Mouse (Mus musculus) CH12.LX (cell line): ENCODE results near the gene S100a14. TPM values are rescaled to one million over a fixed set of nuclear protein-coding genes. Genes with fewer than 3 reads are reported as not detected.
A peak's percentile ranks its signal among the peaks of the same experiment; 100 is the strongest.

Experiments
- DNase-seq: peaks from one replicate; pipeline ENCODE4 v3.0.0-alpha.2; 2013; ENCODE audit errors: extremely low read depth
- H3K27ac ChIP-seq: 2 replicates; pipeline ENCODE4 v1.5.1; 2012; ENCODE audit warnings: low read depth, mild to moderate bottlenecking, control low read depth, moderate library complexity; ENCODE audit not compliant: insufficient read depth
- H3K27me3 ChIP-seq: replicated peaks from 2 replicates; pipeline ENCODE3; 2012; ENCODE audit warnings: inconsistent platforms
- H3K36me3 ChIP-seq, 2 experiments: replicated peaks in 1 of 2; 2 replicates each; pipeline versions ENCODE3 to v1.6.1; 2012; ENCODE audit warnings: inconsistent platforms in 1 of 2, low read length in 1 of 2, mild to moderate bottlenecking in 1 of 2, mixed read lengths in 1 of 2, moderate library complexity in 1 of 2; ENCODE audit not compliant: control insufficient read depth in 1 of 2, insufficient read depth in 1 of 2
- H3K4me1 ChIP-seq, 2 experiments: 2 replicates each; pipeline ENCODE4 v1.6.1; 2012; ENCODE audit warnings: inconsistent platforms in 1 of 2, moderate library complexity in 1 of 2; ENCODE audit not compliant: insufficient read depth in 2 of 2, control insufficient read depth in 1 of 2
- H3K4me2 ChIP-seq: 2 replicates; pipeline ENCODE4 v1.6.1; 2012; ENCODE audit warnings: low read depth, mild to moderate bottlenecking, control low read depth; ENCODE audit not compliant: poor library complexity, insufficient read depth, severe bottlenecking
- H3K4me3 ChIP-seq, 3 experiments: fragments of 150-350 bp in 1 of 3; sonication (generic) in 1 of 3; replicated peaks in 1 of 3; 2 replicates each; pipeline versions ENCODE3 to v1.5.1; 2011 to 2012; ENCODE audit warnings: low read depth in 2 of 3, low read length in 2 of 3, mild to moderate bottlenecking in 2 of 3, moderate library complexity in 2 of 3, control low read depth in 1 of 3, improper control_type of control experiment in 1 of 3, inconsistent platforms in 1 of 3, mixed read lengths in 1 of 3; ENCODE audit not compliant: poor library complexity in 1 of 3
- H3K79me2 ChIP-seq: replicated peaks from 2 replicates; pipeline ENCODE4 v1.6.1; 2012; ENCODE audit warnings: mild to moderate bottlenecking, moderate library complexity; ENCODE audit not compliant: control insufficient read depth, poor library complexity, insufficient read depth, severe bottlenecking; ENCODE audit errors: extremely low read depth
- H3K9ac ChIP-seq: 2 replicates; pipeline ENCODE4 v1.6.1; 2012; ENCODE audit warnings: low read depth, mild to moderate bottlenecking, control low read depth, moderate library complexity; ENCODE audit not compliant: insufficient read depth
- H3K9me3 ChIP-seq: replicated peaks from 2 replicates; pipeline ENCODE3; 2012; ENCODE audit warnings: low read length, inconsistent platforms, mixed read lengths
- ELF1 ChIP-seq: IDR thresholded peaks from 2 replicates; pipeline ENCODE4 v1.6.1; 2014; ENCODE audit warnings: low read depth, mild to moderate bottlenecking, inconsistent platforms, low read length, improper control_type of control experiment
- ETS1 ChIP-seq: conservative IDR thresholded peaks from 2 replicates; pipeline ENCODE4 v1.6.1; 2012; ENCODE audit warnings: low read depth, mild to moderate bottlenecking, inconsistent platforms, low read length, improper control_type of control experiment, moderate library complexity
- HCFC1 ChIP-seq: IDR thresholded peaks from 2 replicates; pipeline ENCODE4 v1.6.1; 2012; ENCODE audit warnings: low read depth, mild to moderate bottlenecking, inconsistent platforms, low read length, improper control_type of control experiment
- JUN ChIP-seq: IDR thresholded peaks from 2 replicates; pipeline ENCODE4 v1.6.1; 2011; ENCODE audit warnings: low read depth, mild to moderate bottlenecking, low read length, improper control_type of control experiment, moderate library complexity; ENCODE audit not compliant: insufficient read depth
- KAT2A ChIP-seq: IDR thresholded peaks from 2 replicates; pipeline ENCODE4 v1.6.1; 2012; ENCODE audit warnings: low read length, improper control_type of control experiment, inconsistent platforms; ENCODE audit not compliant: insufficient replicate concordance
- MAFK ChIP-seq: IDR thresholded peaks from 2 replicates; pipeline ENCODE4 v1.6.1; 2011; ENCODE audit warnings: low read length, improper control_type of control experiment; ENCODE audit not compliant: insufficient replicate concordance
- MAX ChIP-seq: IDR thresholded peaks from 2 replicates; pipeline ENCODE4 v1.6.1; 2011; ENCODE audit warnings: low read length, improper control_type of control experiment
- MAZ ChIP-seq: IDR thresholded peaks from 2 replicates; pipeline ENCODE4 v1.6.1; 2012; ENCODE audit warnings: low read depth, mild to moderate bottlenecking, inconsistent platforms, low read length, improper control_type of control experiment, moderate library complexity
- MEF2A ChIP-seq: IDR thresholded peaks from 2 replicates; pipeline ENCODE4 v1.6.1; 2014; ENCODE audit warnings: low read depth, mild to moderate bottlenecking, inconsistent platforms, low read length, improper control_type of control experiment, borderline replicate concordance
- MYC ChIP-seq: IDR thresholded peaks from 2 replicates; pipeline ENCODE4 v1.6.1; 2011; ENCODE audit warnings: low read depth, mild to moderate bottlenecking, improper control_type of control experiment, low read length
- NELFE ChIP-seq: IDR thresholded peaks from 2 replicates; pipeline ENCODE4 v1.6.1; 2011; ENCODE audit warnings: low read depth, low read length, improper control_type of control experiment
- PAX5 ChIP-seq: IDR thresholded peaks from 2 replicates; pipeline ENCODE4 v1.6.1; 2012; ENCODE audit warnings: low read length, inconsistent platforms, mixed read lengths
- POLR2A ChIP-seq: IDR thresholded peaks from 2 replicates; pipeline ENCODE4 v1.6.1; 2011; ENCODE audit warnings: low read depth, mild to moderate bottlenecking, improper control_type of control experiment, low read length
- RCOR1 ChIP-seq: conservative IDR thresholded peaks from 2 replicates; pipeline ENCODE4 v1.6.1; 2012; ENCODE audit warnings: low read depth, mild to moderate bottlenecking, inconsistent platforms, low read length, improper control_type of control experiment
- UBTF ChIP-seq: IDR thresholded peaks from 2 replicates; pipeline ENCODE4 v1.6.1; 2012; ENCODE audit warnings: low read depth, mild to moderate bottlenecking, inconsistent platforms, low read length, improper control_type of control experiment, moderate library complexity
- USF2 ChIP-seq: conservative IDR thresholded peaks from 2 replicates; pipeline ENCODE4 v1.6.1; 2011; ENCODE audit warnings: low read depth, low read length, improper control_type of control experiment
- ZC3H11A ChIP-seq: IDR thresholded peaks from 2 replicates; pipeline ENCODE4 v1.6.1; 2012; ENCODE audit warnings: low read depth, mild to moderate bottlenecking, inconsistent platforms, low read length, improper control_type of control experiment
- ZKSCAN1 ChIP-seq: IDR thresholded peaks from 2 replicates; pipeline ENCODE4 v1.6.1; 2012; ENCODE audit warnings: low read depth, inconsistent platforms, low read length, improper control_type of control experiment, borderline replicate concordance
- ZMIZ1 ChIP-seq: IDR thresholded peaks from 2 replicates; pipeline ENCODE4 v1.6.1; 2012; ENCODE audit warnings: low read depth, mild to moderate bottlenecking, inconsistent platforms, low read length, improper control_type of control experiment
- ZNF384 ChIP-seq: IDR thresholded peaks from 2 replicates; pipeline ENCODE4 v1.6.1; 2012; ENCODE audit warnings: low read depth, low read length, improper control_type of control experiment, inconsistent platforms
- dilution Hi-C: fragments of 300-500 bp; cut with MboI; formaldehyde crosslinking; loops from 2 replicates; pipeline ENCODE4 v1.14.3; 2020; ENCODE audit warnings: low sequenced_read_pairs; ENCODE audit not compliant: extremely low pct_unique_long_range_greater_than_20kb, extremely low pct_ligation_motif_present
- in situ Hi-C: fragments of 300-500 bp; cut with MboI; formaldehyde crosslinking; loops from 3 replicates; pipeline ENCODE4 v1.14.3; 2019; ENCODE audit warnings: low sequenced_read_pairs, low pct_ligation_motif_present, low pct_unique_long_range_greater_than_20kb, mixed read lengths
- polyA plus RNA-seq: library from polyadenylated mRNA; unstranded; fragments of >175 nt; gene quantifications from 2 replicates; pipeline ENCODE4 v1.2.1, GENCODE M21; 2012; ENCODE audit warnings: low read depth; ENCODE audit not compliant: insufficient read length
- total RNA-seq, 2 experiments: library from RNA; depleted of rRNA; stranded (reverse); fragments of 300-350 nt in 1 of 2; fragments of >200 nt in 1 of 2; gene quantifications; 2 replicates each; pipeline ENCODE4 v1.2.3; 2012 to 2014

S100a14 gene
- total and polyA plus RNA-seq, 3 experiments: not detected

DNA sequence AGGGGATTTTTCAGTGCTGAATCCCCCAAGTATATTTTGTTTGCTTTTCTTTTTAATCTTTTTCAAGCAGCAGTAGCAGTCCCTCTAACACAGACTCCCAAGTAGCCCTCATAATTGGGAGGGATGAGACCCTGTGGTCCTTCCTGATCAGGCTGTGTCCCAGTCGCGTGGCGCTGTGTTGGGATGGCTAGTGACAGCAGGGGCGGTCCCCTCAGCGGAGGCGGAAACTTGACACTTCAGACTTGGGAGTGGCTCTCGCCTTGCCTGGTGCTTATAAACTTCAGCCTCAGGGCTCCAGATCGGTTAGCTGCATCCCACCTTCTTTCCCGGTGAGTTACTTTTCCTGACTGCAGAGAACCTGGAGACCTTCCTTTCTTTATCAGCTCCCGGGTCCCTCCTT, 12.0 kb upstream of the S100a14 start (continued):
- TF ChIP-seq MEF2A: no peak
- peak; percentile 26; the same call in 1 of the 2 replicates for TF ChIP-seq HCFC1
- TF ChIP-seq POLR2A: peak; percentile 74
- 0 out of 2 replicates have a peak, but pooled peaks have one; percentile 62 for TF ChIP-seq MYC
- TF ChIP-seq NELFE: peak; percentile 62
- TF ChIP-seq MAFK: no peak
- TF ChIP-seq JUN: no peak
- TF ChIP-seq MAZ: no peak
- no peak for TF ChIP-seq ZMIZ1
- TF ChIP-seq RCOR1: no peak
- no peak for TF ChIP-seq USF2
- TF ChIP-seq MAX: peak; percentile 44; the same call in 1 of the 2 replicates
- no peak for TF ChIP-seq ZKSCAN1
- TF ChIP-seq ZC3H11A: no peak

DNA sequence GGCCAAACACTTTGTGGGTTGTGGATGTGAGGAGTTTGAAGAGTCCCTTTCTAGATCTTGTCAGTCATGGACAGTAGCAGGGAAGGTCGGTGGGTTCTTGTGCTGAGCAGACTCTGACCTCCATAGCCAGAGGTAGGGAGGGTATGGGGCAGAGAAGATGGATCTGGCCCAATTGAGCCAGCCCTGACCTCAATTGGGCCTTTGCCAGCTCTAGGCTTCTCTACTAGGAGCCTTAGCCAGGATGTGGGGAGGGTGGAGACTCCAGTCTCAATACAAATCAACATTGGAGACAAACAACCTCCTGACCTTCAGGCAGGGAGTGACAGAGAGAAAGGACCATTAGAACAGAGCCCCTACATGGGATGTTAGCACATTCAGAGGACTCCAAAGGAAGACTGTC, 11.4 kb upstream of the S100a14 start:
- Histone ChIP-seq H3K4me1 (peaks cover 9 to 18% of the 10 kb centered on the region in 2 experiments; a peak in 2 of 4 replicates), H3K4me3 (peak overlapping the region; percentile 62 to 67 (median 66)), H3K79me2 (no peaks in the 10 kb centered on the region), H3K9ac (peak overlapping the region; percentile 78), H3K27ac (no peak overlapping the region), H3K36me3 (peaks cover 2 to 22% of the 10 kb centered on the region in 2 experiments), H3K4me2 (peak overlapping the region; percentile 82), H3K27me3 (no peaks in the 10 kb centered on the region), H3K9me3 (no peaks in the 10 kb centered on the region)
- dilution Hi-C loops (no loop called here), in situ Hi-C loops (no loop called here)
- DNase-seq: no peak
- TF ChIP-seq ETS1 (no peak), ZNF384 (no peak), KAT2A (no peak), MYC (no peak), ELF1 (no peak), USF2 (no peak), NELFE (no peak), ZMIZ1 (no peak), PAX5 (no peak), RCOR1 (no peak), UBTF (no peak)
